Mouse (Mus musculus) thymus, postnatal 10 days (tissue): ENCODE measurements around the gene Pacrg.

Experiments used
- DNase-seq, 2 experiments: peaks; one replicate each; pipeline ENCODE4 v3.0.0; 2021; ENCODE audit warnings: low spot score in 2 of 2

Gene Pacrg

GRCm38 (mm10) chr17:10493124-10493523 is 347.0 kb downstream of the Pacrg start:
- no peak for DNase-seq

- no peak for DNase-seq
Observed at GRCm38 (mm10) chr17:10490374-10491169, 349.5 kb downstream of the Pacrg start.

- DNase-seq: no peak
Observed at GRCm38 (mm10) chr17:10488873-10489272, 351.2 kb downstream of the Pacrg start.

- no peak for DNase-seq
Observed at GRCm38 (mm10) chr17:10483945-10484546, 356.1 kb downstream of the Pacrg start.

- no peak for DNase-seq
Observed at GRCm38 (mm10) chr17:10481081-10481480, 359.0 kb downstream of the Pacrg start.

GRCm38 (mm10) chr17:10479020-10479707 is 360.9 kb downstream of the Pacrg start:
- DNase-seq: no peak

GRCm38 (mm10) chr17:10478377-10478776 is 361.7 kb downstream of the Pacrg start:
- DNase-seq: no peak

- no peak for DNase-seq
Observed at GRCm38 (mm10) chr17:10476807-10477206, 363.3 kb downstream of the Pacrg start.

- no peak for DNase-seq
Observed at GRCm38 (mm10) chr17:10474972-10475371, 365.1 kb downstream of the Pacrg start.

GRCm38 (mm10) chr17:10473826-10474384 is 366.2 kb downstream of the Pacrg start:
- DNase-seq: no peak

- no peak for DNase-seq
Observed at GRCm38 (mm10) chr17:10473175-10473574, 366.9 kb downstream of the Pacrg start.

GRCm38 (mm10) chr17:10469874-10470568 is 370.1 kb downstream of the Pacrg start:
- DNase-seq: no peak

GRCm38 (mm10) chr17:10467102-10467501 is 373.0 kb downstream of the Pacrg start:
- no peak for DNase-seq

GRCm38 (mm10) chr17:10465467-10465866 is 374.6 kb downstream of the Pacrg start:
- no peak for DNase-seq

GRCm38 (mm10) chr17:10464700-10465099 is 375.4 kb downstream of the Pacrg start:
- no peak for DNase-seq

GRCm38 (mm10) chr17:10463626-10464025 is 376.5 kb downstream of the Pacrg start:
- DNase-seq: no peak

GRCm38 (mm10) chr17:10460916-10461315 is 379.2 kb downstream of the Pacrg start:
- no peak for DNase-seq

- no peak for DNase-seq
Observed at GRCm38 (mm10) chr17:10458743-10459142, 381.4 kb downstream of the Pacrg start.

GRCm38 (mm10) chr17:10456409-10456808 is 383.7 kb downstream of the Pacrg start:
- no peak for DNase-seq

GRCm38 (mm10) chr17:10455961-10456360 is 384.1 kb downstream of the Pacrg start:
- no peak for DNase-seq

GRCm38 (mm10) chr17:10454406-10454805 is 385.7 kb downstream of the Pacrg start:
- DNase-seq: no peak

GRCm38 (mm10) chr17:10452801-10453200 is 387.3 kb downstream of the Pacrg start:
- DNase-seq: no peak
